Mouse (Mus musculus) lung, embryonic 15.5 days (tissue): ENCODE results near the gene Gpank1. TPM values are rescaled to one million over a fixed set of nuclear protein-coding genes. Genes with fewer than 3 reads are reported as not detected.
A peak's percentile ranks its signal among the peaks of the same experiment; 100 is the strongest.

ENCODE experiments used
- ATAC-seq: fragments of 200-750 bp; cut with Nextera tagmentation; 2 replicates; pipeline ENCODE4 v1.8.0; 2017; ENCODE audit warnings: moderate number of reproducible peaks, borderline replicate concordance; ENCODE audit not compliant: low FRiP score, low TSS enrichment; ENCODE audit errors: extremely low read depth
- H3K27ac ChIP-seq: fragments of 300-500 bp; sonication (generic); 2 replicates; pipeline ENCODE4 v1.5.1; 2015; ENCODE audit warnings: moderate library complexity, mild to moderate bottlenecking, inconsistent platforms
- H3K27me3 ChIP-seq: fragments of 300-500 bp; sonication (generic); 2 replicates; pipeline ENCODE4 v1.6.1; 2015; ENCODE audit warnings: inconsistent platforms
- H3K36me3 ChIP-seq: fragments of 300-500 bp; sonication (generic); 2 replicates; pipeline ENCODE4 v1.6.1; 2015; ENCODE audit warnings: inconsistent platforms
- H3K4me1 ChIP-seq: fragments of 300-500 bp; sonication (generic); 2 replicates; pipeline ENCODE4 v1.6.1; 2015; ENCODE audit warnings: inconsistent platforms
- H3K4me2 ChIP-seq: fragments of 300-500 bp; sonication (generic); 2 replicates; pipeline ENCODE4 v1.6.1; 2015; ENCODE audit warnings: inconsistent platforms, mild to moderate bottlenecking, moderate library complexity
- H3K4me3 ChIP-seq: fragments of 300-500 bp; sonication (generic); 2 replicates; pipeline ENCODE4 v1.5.1; 2015; ENCODE audit warnings: mild to moderate bottlenecking, inconsistent platforms
- H3K9ac ChIP-seq: fragments of 300-500 bp; sonication (generic); 2 replicates; pipeline ENCODE4 v1.6.1; 2015; ENCODE audit warnings: inconsistent platforms
- H3K9me3 ChIP-seq: fragments of 300-500 bp; sonication (generic); 2 replicates; pipeline ENCODE4 v1.6.1; 2016; ENCODE audit warnings: inconsistent platforms
- WGBS: fragments of 180-500 bp; shearing (Covaris S2); methylation state at CpG from one replicate; pipeline ENCODE4 v1.1.7; 2015; 5-methylcytosine and 5-hydroxymethylcytosine counted together
- polyA plus RNA-seq: library from polyadenylated mRNA; unstranded; fragments of >200 nt; fragmentation: Nextera tagmentation; extraction: Ambion mirVana; gene quantifications from 2 replicates; pipeline ENCODE4 v1.2.1, GENCODE M21; 2015

Gpank1 gene
- polyA plus RNA-seq, 1 experiment from 2014 or later: 17.7 TPM

DNA sequence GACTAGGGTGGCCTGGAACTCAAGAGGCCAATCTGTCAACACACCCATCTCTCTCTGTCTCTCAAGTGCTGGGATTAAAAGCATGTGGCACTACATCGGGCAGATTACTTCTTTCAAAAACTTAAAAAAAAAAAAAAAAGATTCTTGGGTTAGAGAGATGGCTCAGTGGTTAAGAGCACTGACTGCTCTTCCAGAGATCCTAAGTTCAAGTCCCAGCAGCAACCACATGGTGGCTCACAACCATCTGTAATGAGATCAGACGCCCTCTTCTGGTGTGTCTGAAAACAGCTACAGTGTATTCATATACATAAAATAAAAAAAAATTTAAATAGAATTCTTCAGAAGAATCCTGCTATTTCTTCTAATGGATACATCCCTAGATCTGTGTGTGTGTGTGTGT lies 33.1 kb upstream of the Gpank1 start:
- Histone ChIP-seq H3K27ac (no peak overlapping the region), H3K4me3 (no peak overlapping the region), H3K4me2 (no peak overlapping the region), H3K4me1 (peaks cover 12% of the 10 kb centered on the region), H3K36me3 (peaks cover 17% of the 10 kb centered on the region), H3K9me3 (no peaks in the 10 kb centered on the region), H3K27me3 (no peaks in the 10 kb centered on the region), H3K9ac (no peak overlapping the region)
- ATAC-seq: no peak
- WGBS: 30% methylated on average over 2 of the region's 2 CpGs

- peak within 1 kb of the TSS; percentile 66 for H3K4me2 ChIP-seq
- WGBS: 3% methylated on average over 57 of the region's 67 CpGs
- peak; percentile 99 for ATAC-seq
These were observed 32.2 kb upstream of the Gpank1 start, which contains the start of gene Abhd16a for GRCm38 (mm10) chr17:35088825-35089644. Abhd16a (plus strand) TSS chr17:35089263.

DNA sequence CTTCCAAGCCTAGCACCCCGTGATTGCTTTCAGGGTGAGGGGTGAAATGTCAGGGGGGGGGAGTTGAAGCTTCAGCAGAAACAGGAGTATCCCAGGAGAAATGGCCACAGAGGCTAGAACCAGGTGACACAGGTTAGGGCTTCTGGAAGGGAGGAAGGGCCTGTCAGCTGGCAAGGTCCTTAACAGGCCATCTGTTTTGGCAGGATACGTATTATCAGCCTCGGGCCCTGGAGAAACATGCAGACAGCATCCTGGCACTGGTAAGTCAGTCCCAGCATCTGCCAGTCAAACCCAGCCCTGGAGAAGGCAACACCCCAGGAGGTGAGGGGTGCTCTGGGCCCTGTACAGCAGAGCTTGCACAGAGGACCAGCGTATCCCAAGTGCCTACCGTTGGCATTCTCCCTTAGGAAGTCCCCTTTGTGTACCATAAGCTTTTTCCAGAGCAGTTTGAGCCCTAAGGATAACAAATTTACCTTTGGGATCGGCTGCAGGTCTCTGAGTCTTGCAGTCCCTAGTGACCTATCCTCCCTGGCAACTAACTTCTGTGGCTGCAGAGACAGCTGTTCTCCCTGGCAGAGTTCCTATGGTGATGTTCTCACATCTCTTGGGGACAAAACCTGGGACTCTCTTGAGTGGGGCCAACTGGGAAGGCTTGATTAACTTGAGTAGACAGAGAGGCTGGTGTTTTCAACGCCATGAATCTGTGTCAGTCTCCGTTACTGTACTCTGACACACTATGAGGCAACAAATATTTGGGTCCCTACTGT lies 30.9 kb upstream of the Gpank1 start:
- WGBS: 61% methylated on average over 8 of the region's 8 CpGs
- Histone ChIP-seq H3K36me3 (peaks cover 32% of the 10 kb centered on the region), H3K4me3 (peak overlapping the region; percentile 65)

More at GRCm38 (mm10) chr17:35088825-35089644, 32.2 kb upstream of the Gpank1 start, which contains the start of gene Abhd16a:
- Histone ChIP-seq H3K4me3 (peak within 1 kb of the TSS; percentile 65), H3K36me3 (peaks cover 22% of the 10 kb centered on the region), H3K4me1 (peaks cover 12% of the 10 kb centered on the region), H3K9ac (peak within 1 kb of the TSS; percentile 79), H3K9me3 (no peaks in the 10 kb centered on the region), H3K27me3 (no peaks in the 10 kb centered on the region), H3K27ac (peak within 1 kb of the TSS; percentile 98)

GRCm38 (mm10) chr17:35092403-35093198 lies 28.7 kb upstream of the Gpank1 start:
- no peak overlapping the region for H3K27ac ChIP-seq
- WGBS: 86% methylated on average over 14 of the region's 14 CpGs

More for the DNA sequence above, 30.9 kb upstream of the Gpank1 start:
- peak overlapping the region; percentile 79 for H3K9ac ChIP-seq
- peaks cover 12% of the 10 kb centered on the region for H3K4me1 ChIP-seq
- ATAC-seq: no peak
- no peaks in the 10 kb centered on the region for H3K9me3 ChIP-seq
- H3K4me2 ChIP-seq: peak overlapping the region; percentile 66
- peak overlapping the region; percentile 98 for H3K27ac ChIP-seq
- no peaks in the 10 kb centered on the region for H3K27me3 ChIP-seq

DNA sequence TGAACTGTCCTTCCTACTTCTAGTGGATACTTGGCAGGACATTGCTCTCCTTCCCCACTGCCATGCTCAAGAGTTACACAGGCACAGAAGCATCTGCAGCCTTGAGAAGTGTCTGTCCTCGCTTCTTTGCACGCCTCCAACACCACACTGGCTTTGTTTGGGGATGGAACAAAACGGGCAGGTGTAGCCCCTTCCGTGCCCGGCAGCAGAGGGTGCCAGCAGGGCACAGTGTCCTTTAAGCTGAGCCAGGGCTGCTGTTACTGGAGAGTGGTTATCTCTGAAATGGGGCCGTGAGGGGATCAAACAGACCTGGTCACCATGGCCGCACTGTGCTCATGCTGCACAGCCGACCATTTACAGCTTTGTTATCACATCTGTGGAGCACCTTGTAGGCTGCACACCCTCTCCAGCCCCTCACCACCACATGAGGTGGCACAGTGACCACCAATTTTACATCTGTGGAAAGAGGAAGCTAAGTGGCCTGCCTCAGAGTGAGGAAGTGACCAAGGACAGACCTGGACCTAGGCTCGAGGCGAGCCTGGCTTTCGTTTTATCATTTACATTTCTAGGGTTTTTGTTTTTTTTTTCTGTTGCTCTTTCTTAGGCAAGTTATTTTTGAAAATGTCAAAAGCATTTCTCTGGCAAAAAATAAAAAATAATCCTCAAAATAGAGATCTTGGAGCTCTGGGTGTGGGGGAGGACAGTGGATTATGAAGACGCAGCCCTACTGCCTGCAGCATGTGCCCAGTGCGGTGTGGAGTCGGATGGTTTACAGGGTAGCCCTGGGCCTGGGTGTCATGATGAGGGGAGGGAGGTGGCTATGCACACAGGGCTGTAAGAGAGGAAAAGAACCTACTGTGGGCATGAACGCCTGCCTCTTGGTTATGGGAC lies 26.5 kb upstream of the Gpank1 start:
- Histone ChIP-seq H3K9me3 (no peaks in the 10 kb centered on the region), H3K27me3 (no peaks in the 10 kb centered on the region), H3K9ac (no peak overlapping the region), H3K4me3 (no peak overlapping the region), H3K36me3 (peaks cover 67% of the 10 kb centered on the region), H3K4me1 (peaks cover 12% of the 10 kb centered on the region), H3K27ac (no peak overlapping the region), H3K4me2 (no peak overlapping the region)
- no peak for ATAC-seq
- WGBS: 84% methylated on average over 15 of the region's 15 CpGs

More at GRCm38 (mm10) chr17:35092403-35093198, 28.7 kb upstream of the Gpank1 start:
- Histone ChIP-seq H3K4me1 (peaks cover 12% of the 10 kb centered on the region), H3K4me3 (no peak overlapping the region), H3K4me2 (no peak overlapping the region), H3K36me3 (peaks cover 53% of the 10 kb centered on the region), H3K9ac (no peak overlapping the region), H3K27me3 (no peaks in the 10 kb centered on the region), H3K9me3 (no peaks in the 10 kb centered on the region)
- ATAC-seq: no peak

DNA sequence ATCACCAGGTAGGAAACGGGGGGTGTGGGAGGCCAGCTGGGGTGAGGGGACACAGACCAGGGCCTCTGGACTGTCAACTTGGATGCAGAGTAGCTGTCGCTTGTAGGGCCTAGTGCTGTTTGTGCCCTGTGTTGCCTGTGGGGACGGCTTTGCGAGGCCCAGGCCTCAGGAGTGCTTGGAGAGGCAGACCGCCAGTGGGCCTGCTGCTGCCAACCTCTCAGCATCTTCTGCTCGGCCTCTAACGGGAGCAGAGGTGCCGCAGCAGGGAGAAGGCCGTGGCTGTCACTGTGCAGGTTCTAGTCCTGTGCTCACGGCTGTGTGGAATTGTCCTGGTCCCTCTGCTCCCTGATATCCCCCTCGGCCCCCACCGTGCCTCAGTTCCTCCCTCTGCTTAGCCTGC lies 24.7 kb upstream of the Gpank1 start:
- H3K9me3 ChIP-seq: no peaks in the 10 kb centered on the region
- H3K27ac ChIP-seq: no peak overlapping the region
- H3K27me3 ChIP-seq: no peaks in the 10 kb centered on the region
- 83% methylated on average over 12 of the region's 12 CpGs for WGBS
- H3K4me1 ChIP-seq: no peaks in the 10 kb centered on the region
- H3K4me2 ChIP-seq: no peak overlapping the region
- no peak overlapping the region for H3K4me3 ChIP-seq
- ATAC-seq: no peak
- H3K36me3 ChIP-seq: peaks cover 76% of the 10 kb centered on the region
- H3K9ac ChIP-seq: no peak overlapping the region

DNA sequence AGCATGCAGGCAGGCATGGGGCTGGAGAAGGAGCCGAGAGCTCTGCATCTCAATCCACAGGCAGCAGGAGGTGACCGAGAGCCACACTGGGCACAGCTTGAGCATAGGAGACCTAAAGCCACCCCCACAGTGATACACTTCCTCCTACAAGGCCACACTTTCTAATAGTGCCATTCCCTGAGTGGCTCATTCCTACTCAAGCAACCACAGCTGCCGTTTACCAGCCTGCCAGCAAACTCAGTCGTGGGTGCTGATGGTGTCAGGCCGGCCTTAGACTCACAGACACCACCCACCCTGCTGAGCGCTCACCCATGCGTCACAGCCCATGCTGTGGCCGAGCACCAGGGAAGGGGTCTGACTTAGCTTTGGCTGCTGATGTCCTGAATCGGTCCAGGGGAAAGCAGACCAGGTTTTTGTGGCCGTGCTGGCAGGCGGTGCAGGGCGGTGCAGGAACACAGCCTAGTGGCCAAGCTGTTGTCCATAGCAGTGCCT lies 24.0 kb upstream of the Gpank1 start:
- ATAC-seq: no peak
- Histone ChIP-seq H3K9ac (no peak overlapping the region), H3K4me2 (no peak overlapping the region), H3K4me3 (no peak overlapping the region), H3K4me1 (no peaks in the 10 kb centered on the region), H3K27me3 (no peaks in the 10 kb centered on the region), H3K9me3 (no peaks in the 10 kb centered on the region), H3K36me3 (peaks cover 77% of the 10 kb centered on the region), H3K27ac (no peak overlapping the region)
- WGBS: 88% methylated on average over 12 of the region's 12 CpGs

DNA sequence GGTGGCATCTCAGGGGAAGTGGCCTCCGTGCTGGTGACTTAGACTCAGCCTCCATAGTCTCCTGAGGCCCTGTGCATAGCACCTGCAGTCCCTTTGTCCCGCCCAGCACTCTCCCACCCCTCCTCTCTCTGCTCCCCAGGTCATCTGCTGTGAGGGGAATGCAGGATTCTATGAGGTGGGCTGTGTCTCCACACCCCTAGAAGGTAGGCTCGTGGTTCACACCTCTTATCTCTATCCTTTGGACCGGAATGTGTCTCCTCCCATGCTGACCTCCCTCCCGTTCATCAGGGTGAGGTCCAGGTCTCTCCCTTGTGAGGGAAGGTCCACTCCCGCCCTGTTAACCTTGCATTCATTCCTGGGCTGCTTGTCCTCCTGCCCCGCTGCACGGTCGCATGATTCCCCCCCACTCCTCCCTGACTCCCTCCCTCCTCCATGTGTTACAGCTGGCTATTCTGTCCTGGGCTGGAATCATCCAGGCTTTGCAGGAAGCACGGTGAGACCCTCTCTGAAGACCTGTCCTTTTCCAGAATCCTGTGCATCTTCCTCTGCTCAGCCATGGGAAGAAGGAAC lies 21.0 kb upstream of the Gpank1 start:
- Histone ChIP-seq H3K9me3 (no peaks in the 10 kb centered on the region), H3K4me1 (no peaks in the 10 kb centered on the region), H3K4me3 (no peak overlapping the region), H3K27ac (no peak overlapping the region), H3K4me2 (no peak overlapping the region), H3K27me3 (no peaks in the 10 kb centered on the region), H3K9ac (no peak overlapping the region), H3K36me3 (peaks cover 69% of the 10 kb centered on the region)
- no peak for ATAC-seq
- WGBS: 58% methylated on average over 10 of the region's 10 CpGs

DNA sequence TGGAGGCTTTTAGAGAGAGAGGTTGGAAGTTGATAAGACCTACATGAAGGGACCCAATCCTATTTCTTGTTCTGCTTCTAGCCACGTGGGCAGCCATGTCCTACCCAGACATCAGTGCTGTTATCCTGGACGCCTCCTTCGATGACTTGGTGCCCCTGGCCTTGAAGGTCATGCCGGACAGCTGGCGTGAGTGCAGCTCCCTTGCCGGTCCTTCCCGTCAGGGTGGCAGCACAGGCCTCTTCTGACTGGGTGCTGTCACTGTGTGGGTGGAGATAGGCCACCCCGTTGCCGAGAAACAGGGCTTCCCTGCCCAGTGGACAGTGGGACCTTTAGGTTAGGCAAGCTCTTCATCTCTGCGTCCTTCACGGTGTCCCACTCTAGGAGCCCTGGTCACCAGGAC lies 20.1 kb upstream of the Gpank1 start:
- 85% methylated on average over 11 of the region's 11 CpGs for WGBS
- peaks cover 62% of the 10 kb centered on the region for H3K36me3 ChIP-seq

GRCm38 (mm10) chr17:35102299-35102698 lies 19.0 kb upstream of the Gpank1 start:
- H3K9ac ChIP-seq: no peak overlapping the region

More for the DNA sequence above, 20.1 kb upstream of the Gpank1 start:
- H3K9ac ChIP-seq: no peak overlapping the region
- H3K27me3 ChIP-seq: no peaks in the 10 kb centered on the region
- ATAC-seq: no peak
- no peak overlapping the region for H3K4me3 ChIP-seq
- no peak overlapping the region for H3K27ac ChIP-seq
- H3K4me2 ChIP-seq: no peak overlapping the region
- H3K4me1 ChIP-seq: no peaks in the 10 kb centered on the region
- H3K9me3 ChIP-seq: no peaks in the 10 kb centered on the region

More at GRCm38 (mm10) chr17:35102299-35102698, 19.0 kb upstream of the Gpank1 start:
- Histone ChIP-seq H3K4me1 (no peaks in the 10 kb centered on the region), H3K4me2 (no peak overlapping the region), H3K27ac (no peak overlapping the region), H3K4me3 (no peak overlapping the region), H3K36me3 (peaks cover 51% of the 10 kb centered on the region), H3K27me3 (no peaks in the 10 kb centered on the region), H3K9me3 (no peaks in the 10 kb centered on the region)
- WGBS: 63% methylated on average over 8 of the region's 8 CpGs
- ATAC-seq: no peak
